Mouse (Mus musculus) heart, embryonic 11.5 days (tissue): ENCODE measurements around the gene Ctcfl. TPM values are rescaled to one million over a fixed set of nuclear protein-coding genes. Genes with fewer than 3 reads are reported as not detected.

Experiments
- ATAC-seq: fragments of 200-750 bp; cut with Nextera tagmentation; replicated peaks from 2 replicates; pipeline ENCODE4 v1.8.0; 2017; ENCODE audit warnings: moderate library complexity; ENCODE audit not compliant: insufficient number of reproducible peaks, low FRiP score, low TSS enrichment
- H3K27ac ChIP-seq: fragments of 300-500 bp; sonication (generic); 2 replicates; pipeline ENCODE4 v1.5.1; 2014; ENCODE audit warnings: mild to moderate bottlenecking, low read depth, low read length
- H3K27me3 ChIP-seq: fragments of 300-500 bp; sonication (generic); 2 replicates; pipeline ENCODE4 v1.6.1; 2014; ENCODE audit warnings: mild to moderate bottlenecking, low read length, mixed read lengths; ENCODE audit not compliant: control insufficient read depth, insufficient read depth
- H3K36me3 ChIP-seq: fragments of 300-500 bp; sonication (generic); 2 replicates; pipeline ENCODE4 v1.6.1; 2014; ENCODE audit warnings: mild to moderate bottlenecking, low read length, moderate library complexity, mixed read lengths; ENCODE audit not compliant: control insufficient read depth, insufficient read depth
- H3K4me1 ChIP-seq: fragments of 300-500 bp; sonication (generic); 2 replicates; pipeline ENCODE4 v1.6.1; 2014; ENCODE audit warnings: low read length; ENCODE audit not compliant: control insufficient read depth, insufficient read depth
- H3K4me2 ChIP-seq: fragments of 300-500 bp; sonication (generic); 2 replicates; pipeline ENCODE4 v1.6.1; 2014; ENCODE audit warnings: mild to moderate bottlenecking, moderate library complexity
- H3K4me3 ChIP-seq: fragments of 300-500 bp; sonication (generic); 2 replicates; pipeline ENCODE4 v1.5.1; 2014; ENCODE audit warnings: low read depth, low read length
- H3K9ac ChIP-seq: fragments of 300-500 bp; sonication (generic); 2 replicates; pipeline ENCODE4 v1.6.1; 2014; ENCODE audit warnings: mild to moderate bottlenecking, low read depth, low read length, moderate library complexity
- H3K9me3 ChIP-seq: fragments of 300-500 bp; sonication (generic); replicated peaks from 2 replicates; pipeline ENCODE4 v1.6.1; 2016; ENCODE audit warnings: low read length; ENCODE audit not compliant: control insufficient read depth
- WGBS: fragments of 180-500 bp; shearing (Covaris S2); extraction: QIAGEN DNeasy Blood & Tissue Kit; methylation state at CpG from one replicate; pipeline ENCODE4 v1.1.7; 2014; ENCODE audit not compliant: insufficient replicate concordance; 5-methylcytosine and 5-hydroxymethylcytosine counted together
- polyA plus RNA-seq: library from polyadenylated mRNA; unstranded; fragments of >200 nt; fragmentation: Nextera tagmentation; extraction: Ambion mirVana; gene quantifications from 2 replicates; pipeline ENCODE4 v1.2.1, GENCODE M21; 2014

Gene Ctcfl
- polyA plus RNA-seq, 1 experiment from 2014 or later = 0.39 TPM

DNA sequence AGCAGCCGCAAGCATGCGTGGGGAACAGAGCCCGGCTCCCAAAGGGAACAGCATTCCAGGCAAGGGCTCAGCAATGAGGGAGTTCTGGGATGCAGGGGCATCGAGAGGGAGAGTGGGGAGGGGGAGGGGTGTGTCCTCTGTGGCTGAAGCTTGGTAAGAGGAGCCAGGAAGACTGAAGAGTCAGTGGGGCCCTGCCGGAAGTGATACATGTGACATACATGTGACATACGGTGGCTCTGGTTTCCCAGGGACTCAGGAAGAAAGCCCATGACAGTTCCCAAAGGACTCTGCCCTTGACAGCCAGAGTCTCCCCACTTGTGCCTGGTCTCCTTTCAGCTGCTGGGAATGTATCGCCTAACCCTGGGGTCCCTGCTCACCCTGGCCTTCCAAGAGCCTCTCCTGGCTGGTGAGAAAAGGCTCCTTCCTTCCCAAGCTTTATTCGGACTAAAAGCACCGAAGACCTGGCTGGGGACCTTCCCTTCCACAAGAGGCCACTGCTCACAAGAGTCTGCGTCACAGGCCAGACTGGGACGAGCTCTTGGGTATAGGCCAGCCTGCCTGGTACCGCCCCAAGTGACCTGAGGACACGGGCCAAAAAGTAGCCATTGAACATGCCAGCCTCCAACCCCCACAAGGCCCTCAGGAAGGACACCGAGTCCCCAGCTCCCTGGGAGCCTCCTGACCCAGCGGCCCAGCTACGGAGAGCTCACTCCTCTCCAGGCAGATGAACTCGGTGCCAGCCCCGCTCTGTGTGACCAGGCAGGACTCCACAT lies 74.9 kb downstream of the Ctcfl start:
- WGBS = 71% methylated on average over 18 of the region's 18 CpGs
- no peak overlapping the region for H3K27ac ChIP-seq
- H3K9me3 ChIP-seq = no peaks in the 10 kb centered on the region
- H3K4me3 ChIP-seq = no peak overlapping the region
- ATAC-seq = no peak
- no peaks in the 10 kb centered on the region for H3K36me3 ChIP-seq
- H3K4me1 ChIP-seq = peaks cover 49% of the 10 kb centered on the region
- no peak overlapping the region for H3K4me2 ChIP-seq
- no peak overlapping the region for H3K9ac ChIP-seq
- H3K27me3 ChIP-seq = no peaks in the 10 kb centered on the region

Other genes with a start within 250 kb of the Ctcfl start
- gene Bmp7, start 179.2 kb downstream of the Ctcfl start, polyA plus RNA-seq = 66.2 and 81.8 TPM in 2 replicates
- 0.17 and 0.19 TPM in 2 replicates for gene Spo11, start 141.8 kb downstream of the Ctcfl start, polyA plus RNA-seq
- 114 and 118 TPM in 2 replicates for gene Rae1, start 119.4 kb downstream of the Ctcfl start, polyA plus RNA-seq
- gene Rbm38, start 99.0 kb downstream of the Ctcfl start, polyA plus RNA-seq = 161 and 169 TPM in 2 replicates
- gene Pck1, start 33.5 kb upstream of the Ctcfl start, polyA plus RNA-seq = not detected in 2 replicates
- gene Zbp1, start 99.4 kb upstream of the Ctcfl start, polyA plus RNA-seq = not detected in 2 replicates
- gene Pmepa1, start 157.0 kb upstream of the Ctcfl start, polyA plus RNA-seq = 3.8 and 4.7 TPM in 2 replicates